Mouse (Mus musculus) liver, adult 10 weeks (tissue): Measurements from ENCODE around the gene Gm5799. TPM values are rescaled to one million over a fixed set of nuclear protein-coding genes. Genes with fewer than 3 reads are reported as not detected.

Experiments
- polyA plus RNA-seq: library from polyadenylated mRNA; stranded (reverse); fragments of 350-450 nt; fragmentation: Illumina TruSeq; extraction: RNeasy Lipid Tissue Mini Kit (QIAGEN cat#74804); gene quantifications from one replicate; pipeline ENCODE4 v1.2.3, GENCODE M21; 2014; ENCODE audit warnings: low read depth, low replicate concordance

Gm5799 gene
- polyA plus RNA-seq, result not detected

DNA sequence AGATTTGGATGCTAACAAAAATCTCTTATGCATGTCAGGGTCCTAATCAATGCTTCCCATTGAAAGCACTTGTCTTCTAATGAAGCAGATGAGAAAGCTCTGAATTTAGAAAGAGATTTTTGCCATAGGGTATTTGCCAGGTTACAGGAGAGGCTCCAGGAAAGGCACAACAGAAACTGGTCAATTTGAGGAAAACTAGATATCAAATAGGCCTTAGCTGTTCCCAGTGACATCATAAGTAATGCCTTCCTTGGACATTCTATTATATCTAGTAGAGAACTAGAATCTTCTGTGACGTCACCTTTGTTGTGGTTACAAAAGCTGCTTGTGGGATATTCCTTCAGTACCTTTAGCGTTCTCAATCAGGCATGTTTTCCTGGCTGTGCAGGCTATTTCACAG, at the start of gene Gm5799:
TSS of gene Gm5799 (plus strand) at position 301 of the 400 bp plus-strand sequence.

DNA sequence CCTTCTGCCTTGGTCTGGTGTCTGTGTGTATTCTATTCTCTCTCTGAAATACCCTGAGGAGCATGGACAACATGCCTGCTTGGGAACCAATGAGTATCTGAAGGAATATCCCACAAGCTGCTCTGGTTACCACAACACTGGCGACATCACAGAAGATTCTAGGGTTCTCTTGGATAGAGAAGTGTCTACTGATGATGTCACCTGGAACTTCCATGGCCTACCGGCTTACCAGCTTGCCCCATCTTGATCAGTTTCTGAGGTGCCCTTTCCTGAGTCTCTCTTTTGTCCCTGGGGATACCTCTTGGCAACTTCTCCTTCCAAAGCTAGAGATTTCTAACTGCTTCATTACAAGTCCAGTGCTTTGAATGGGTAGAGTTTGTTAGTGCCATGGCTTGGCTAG, 35.7 kb downstream of the Gm5799 start, which contains the start of gene Gm17654:
TSS of gene Gm17654 (minus strand) at position 101 of the 400 bp plus-strand sequence.

Other genes with a start within 250 kb of the Gm5799 start
- not detected for gene Gm8127, start 249.7 kb upstream of the Gm5799 start, polyA plus RNA-seq
- not detected for gene 1700001F09Rik, start 195.8 kb upstream of the Gm5799 start, polyA plus RNA-seq
- not detected for gene Gm8138, start 127.2 kb upstream of the Gm5799 start, polyA plus RNA-seq
- not detected for gene Gm17654, start 35.6 kb downstream of the Gm5799 start, polyA plus RNA-seq
- not detected for gene Gm10375, start 64.4 kb downstream of the Gm5799 start, polyA plus RNA-seq
- not detected for gene Gm8165, start 133.6 kb downstream of the Gm5799 start, polyA plus RNA-seq
- 0.95 TPM for gene Gm7324, start 154.3 kb downstream of the Gm5799 start, polyA plus RNA-seq
- gene Gm16506, start 183.9 kb downstream of the Gm5799 start, polyA plus RNA-seq, result not detected
- gene Gm6526, start 204.3 kb downstream of the Gm5799 start, polyA plus RNA-seq, result not detected
- gene Gm8180, start 241.2 kb downstream of the Gm5799 start, polyA plus RNA-seq, result not detected